Mouse (Mus musculus) skeletal muscle tissue, adult 2 months (tissue): ENCODE results near the gene Epha6.

Experiments
- DNase-seq: peaks from one replicate; pipeline ENCODE4 v3.0.0-alpha.2; 2012; ENCODE audit warnings: low read depth, low spot score

Gene Epha6

GRCm38 (mm10) chr16:59685135-59685534 lies 920.2 kb downstream of the Epha6 start:
- DNase-seq: no peak

- peak; percentile 17 for DNase-seq
Observed at GRCm38 (mm10) chr16:59683434-59683833, 921.9 kb downstream of the Epha6 start.

- DNase-seq: no peak
Observed at GRCm38 (mm10) chr16:59682216-59682891, 923.0 kb downstream of the Epha6 start.

- no peak for DNase-seq
Observed at GRCm38 (mm10) chr16:59666938-59667337, 938.4 kb downstream of the Epha6 start.

GRCm38 (mm10) chr16:59643766-59644165 lies 961.6 kb downstream of the Epha6 start:
- no peak for DNase-seq

GRCm38 (mm10) chr16:59639985-59640384 lies 965.3 kb downstream of the Epha6 start:
- no peak for DNase-seq

GRCm38 (mm10) chr16:59639102-59639691 lies 966.1 kb downstream of the Epha6 start, which contains the start of gene Arl6:
Gene Arl6, minus strand, starts transcription at chr16:59639391.
- peak; percentile 90 for DNase-seq

GRCm38 (mm10) chr16:59634598-59634997 lies 970.7 kb downstream of the Epha6 start:
- DNase-seq: no peak

- DNase-seq: no peak
Observed at GRCm38 (mm10) chr16:59621554-59621953, 983.8 kb downstream of the Epha6 start.

- peak; percentile 38 for DNase-seq
Observed at GRCm38 (mm10) chr16:59617167-59617566, 988.2 kb downstream of the Epha6 start.

GRCm38 (mm10) chr16:59615675-59616074 lies 989.7 kb downstream of the Epha6 start:
- DNase-seq: no peak

GRCm38 (mm10) chr16:59610750-59611149 lies 994.6 kb downstream of the Epha6 start:
- DNase-seq: no peak

- DNase-seq: peak; percentile 19
Observed at GRCm38 (mm10) chr16:59604078-59604781, 1001.1 kb downstream of the Epha6 start.
